Mouse (Mus musculus): ENCODE results near the gene Gna12.

Gna12 gene

GRCm38 (mm10) chr5:140830314-140831063 is at the start of gene Gna12:
Gene Gna12 (minus strand): TSS chr5:140830431.
- peak; percentile 100 for DNase-seq (ENCODE audit: low read depth, low spot score)

GRCm38 (mm10) chr5:140878644-140879043 is 48.4 kb upstream of the Gna12 start:
- DNase-seq (ENCODE audit: low read depth, low spot score) = no peak

- no peak for DNase-seq (ENCODE audit: low read depth, low spot score)
These were observed 43.6 kb upstream of the Gna12 start for GRCm38 (mm10) chr5:140873736-140874307.

GRCm38 (mm10) chr5:140873039-140873551 is 42.9 kb upstream of the Gna12 start:
- DNase-seq (ENCODE audit: low read depth, low spot score) = no peak

- DNase-seq (ENCODE audit: low read depth, low spot score) = no peak
These were observed 42.4 kb upstream of the Gna12 start for GRCm38 (mm10) chr5:140872532-140873038.

DNA sequence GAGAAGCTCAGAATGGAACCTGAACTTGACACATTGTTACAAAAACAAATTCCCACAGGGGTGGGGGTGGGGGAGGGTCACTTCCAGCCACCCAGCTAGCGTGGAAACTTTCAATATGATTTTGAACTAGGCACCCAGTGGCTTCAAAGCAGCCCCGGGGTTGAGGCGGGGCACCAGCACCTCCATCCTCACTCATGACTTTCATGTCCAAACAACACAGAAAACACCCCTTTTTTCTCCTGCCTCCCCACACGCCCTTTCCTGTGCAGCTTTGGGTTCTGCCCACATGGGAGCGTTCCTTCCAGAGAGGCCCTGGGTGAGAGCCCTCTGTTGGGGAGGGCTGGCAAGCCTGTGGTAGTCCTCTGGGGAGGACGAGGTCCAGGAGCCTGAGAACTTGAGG is 41.0 kb upstream of the Gna12 start:
- no peak for DNase-seq (ENCODE audit: low read depth, low spot score)

- peak; percentile 75 for DNase-seq (ENCODE audit: low read depth, low spot score)
These were observed 38.8 kb upstream of the Gna12 start for GRCm38 (mm10) chr5:140869034-140869433.

- no peak for DNase-seq (ENCODE audit: low read depth, low spot score)
These were observed 29.5 kb upstream of the Gna12 start for GRCm38 (mm10) chr5:140859730-140860129.

DNA sequence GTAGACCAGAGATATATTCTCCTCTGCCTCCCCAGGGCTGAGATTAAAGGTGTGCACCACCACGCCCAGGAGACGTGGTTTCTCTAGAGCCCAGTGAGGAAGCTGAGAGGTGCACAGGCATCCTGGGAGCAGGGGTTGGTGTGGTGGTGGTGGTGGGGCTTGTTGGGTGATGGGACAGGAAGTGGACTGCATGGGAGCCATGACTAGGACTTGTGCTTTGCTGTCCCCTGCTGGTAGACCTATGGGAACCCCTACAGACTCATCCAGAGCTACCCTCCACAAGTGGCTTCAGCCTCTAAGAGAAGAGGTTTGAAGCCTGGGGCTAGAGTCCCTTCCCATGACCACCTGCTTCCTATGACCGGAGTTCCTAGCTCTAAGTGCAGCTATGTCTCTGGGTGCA is 28.1 kb upstream of the Gna12 start:
- peak; percentile 30 for DNase-seq (ENCODE audit: low read depth, low spot score)

DNA sequence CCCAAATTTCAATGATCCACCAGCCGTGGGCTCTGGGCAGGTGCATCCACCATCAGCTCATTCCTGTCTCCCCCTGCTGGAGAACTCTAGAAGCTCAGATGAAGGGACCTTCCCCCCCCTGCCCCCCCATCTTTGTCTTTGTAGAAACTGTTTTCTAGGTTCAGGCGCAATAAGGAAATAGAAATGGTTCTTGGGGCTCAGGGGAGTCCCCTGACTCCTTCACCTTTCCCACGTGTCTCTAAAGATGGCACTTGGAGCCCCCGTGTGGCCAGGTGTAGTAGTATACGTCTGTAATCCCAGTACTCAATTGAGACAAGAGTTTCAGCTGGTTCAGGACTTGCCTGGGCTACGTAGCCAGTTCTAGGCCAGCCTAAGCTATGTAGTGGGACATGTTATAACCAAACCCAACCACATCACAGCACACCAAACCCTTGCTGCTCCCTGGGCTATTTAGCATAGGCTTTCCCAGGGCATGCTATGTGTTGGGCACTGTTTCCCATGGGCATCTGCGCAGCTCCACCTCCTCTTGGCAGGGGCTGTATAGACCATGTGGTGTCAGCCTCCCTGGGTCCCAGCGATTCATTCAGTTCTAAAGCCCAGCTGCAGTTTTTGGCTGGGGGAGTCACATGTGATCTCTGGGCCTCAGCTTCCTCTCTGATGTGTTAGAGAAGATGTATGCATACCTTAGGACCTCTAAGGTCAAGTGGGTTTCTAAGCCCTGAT is 27.4 kb upstream of the Gna12 start:
- DNase-seq (ENCODE audit: low read depth, low spot score) = no peak

DNA sequence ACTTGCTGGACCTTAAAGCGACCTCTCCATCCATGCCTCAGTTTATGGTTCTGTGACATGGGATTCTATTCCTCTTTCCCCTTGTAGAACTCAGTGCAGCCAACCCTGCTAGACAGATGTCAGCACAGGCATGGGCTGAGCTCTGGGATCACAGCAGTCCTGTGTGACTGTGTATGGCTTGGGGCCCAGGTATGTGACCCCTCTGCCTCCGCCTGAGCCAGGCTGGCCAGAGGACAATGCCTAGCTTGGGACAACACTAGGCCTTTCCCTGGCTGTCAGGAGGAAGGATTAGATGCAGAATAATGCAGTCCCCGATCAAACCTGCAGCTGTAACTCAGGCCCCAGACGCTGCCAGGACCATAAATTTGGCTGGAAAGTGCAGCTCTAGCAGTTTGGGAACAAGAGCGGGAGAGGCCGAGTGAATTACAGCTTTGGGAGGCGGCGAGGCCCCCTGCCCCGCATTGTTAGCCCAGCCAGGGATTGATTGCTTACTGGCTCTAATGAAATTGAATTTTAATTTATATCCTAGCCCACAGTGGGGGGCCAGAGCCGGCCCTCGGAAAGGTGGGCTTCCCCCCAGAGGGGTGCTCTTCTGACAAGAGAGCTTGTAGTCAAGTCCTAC is 25.8 kb upstream of the Gna12 start:
- DNase-seq (ENCODE audit: low read depth, low spot score) = no peak

DNA sequence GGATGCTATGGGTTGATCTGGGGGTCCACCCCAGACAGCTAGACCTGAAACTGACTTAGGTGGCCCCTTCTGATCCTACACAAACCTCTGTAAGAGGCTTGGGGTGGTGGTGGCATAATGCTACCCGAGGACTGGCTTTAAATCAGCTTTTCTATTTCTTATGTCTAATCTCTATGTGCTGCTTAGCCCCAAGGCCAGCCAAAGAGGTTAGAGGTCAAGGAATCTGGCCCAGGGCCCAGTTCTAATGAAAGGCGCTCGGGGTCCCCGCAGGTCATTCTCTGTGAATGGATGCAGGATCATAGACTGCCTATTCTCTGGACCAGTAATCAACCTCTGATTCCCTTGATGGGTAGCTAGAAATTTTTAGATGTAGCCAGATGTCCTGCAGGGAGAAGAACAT is 24.5 kb upstream of the Gna12 start:
- DNase-seq (ENCODE audit: low read depth, low spot score) = no peak

DNA sequence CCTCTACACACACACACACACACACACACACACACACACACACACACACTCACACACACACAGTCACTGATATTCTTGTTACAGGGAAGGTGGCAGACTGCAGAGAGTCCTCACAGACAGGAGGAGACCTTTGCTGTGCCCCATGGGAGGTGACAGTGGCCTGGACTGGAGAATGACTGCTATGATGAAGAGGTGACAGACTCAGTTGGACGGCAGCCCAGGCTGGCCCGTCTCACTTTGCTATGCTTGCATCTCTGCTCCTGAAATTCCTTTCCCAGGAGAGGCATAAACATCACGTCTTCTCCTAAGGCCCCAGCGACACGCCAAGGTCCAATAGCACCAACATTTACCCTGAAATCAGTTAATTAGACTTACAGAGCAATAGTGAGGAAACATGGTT is 23.5 kb upstream of the Gna12 start:
- no peak for DNase-seq (ENCODE audit: low read depth, low spot score)

DNA sequence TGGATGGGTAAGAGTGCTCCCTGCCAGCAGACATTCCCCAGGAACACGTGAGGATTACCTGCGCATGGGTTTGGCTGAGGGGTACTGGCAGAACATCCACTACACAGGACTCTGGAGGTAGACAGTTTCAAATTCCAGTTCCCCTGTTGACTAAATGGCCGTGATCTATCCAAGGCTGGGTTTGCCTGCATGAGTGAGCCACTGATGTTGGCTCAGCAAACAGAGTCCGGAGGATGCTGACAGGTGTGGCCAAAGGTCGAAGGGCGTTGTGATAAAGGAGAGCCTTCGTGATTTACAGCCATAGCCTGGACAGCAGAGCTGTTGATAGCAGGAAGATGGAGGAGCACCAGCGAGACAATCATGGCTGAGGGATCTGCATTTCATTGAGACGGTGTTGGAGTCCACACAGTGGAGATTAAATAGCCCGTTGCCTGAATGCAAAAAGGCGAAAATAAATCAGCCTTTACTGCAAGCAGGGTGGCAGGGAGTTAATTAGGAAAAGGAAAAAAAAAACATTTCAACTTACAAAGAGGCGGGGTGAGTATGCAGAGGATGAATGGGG is 22.3 kb upstream of the Gna12 start:
- no peak for DNase-seq (ENCODE audit: low read depth, low spot score)

DNA sequence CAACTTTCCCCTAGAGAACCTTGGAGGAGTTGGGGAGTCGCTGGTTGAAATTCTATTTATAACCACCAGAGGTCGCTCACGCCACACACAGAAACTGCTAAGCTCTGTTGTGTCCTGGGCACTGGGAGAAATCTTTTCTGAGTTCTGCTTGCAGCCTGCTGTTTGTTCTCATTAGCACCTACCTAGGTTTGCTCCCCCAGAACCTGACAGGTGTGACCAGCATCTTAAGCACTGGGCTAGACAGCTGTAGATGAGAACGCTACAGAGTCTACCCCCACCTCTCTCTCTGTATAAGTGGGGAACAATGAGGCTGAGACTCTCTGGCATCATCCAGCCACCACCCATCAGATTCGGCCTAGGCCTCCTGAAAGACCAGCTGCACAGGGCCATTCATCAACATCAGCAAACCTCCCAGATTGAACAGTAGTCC is 17.1 kb upstream of the Gna12 start:
- peak; percentile 86 for DNase-seq (ENCODE audit: low read depth, low spot score)

- no peak for DNase-seq (ENCODE audit: low read depth, low spot score)
These were observed 11.7 kb upstream of the Gna12 start for GRCm38 (mm10) chr5:140841942-140842341.

GRCm38 (mm10) chr5:140831064-140831431 is 817 bp upstream of the Gna12 start:
- DNase-seq (ENCODE audit: low read depth, low spot score) = no peak

DNA sequence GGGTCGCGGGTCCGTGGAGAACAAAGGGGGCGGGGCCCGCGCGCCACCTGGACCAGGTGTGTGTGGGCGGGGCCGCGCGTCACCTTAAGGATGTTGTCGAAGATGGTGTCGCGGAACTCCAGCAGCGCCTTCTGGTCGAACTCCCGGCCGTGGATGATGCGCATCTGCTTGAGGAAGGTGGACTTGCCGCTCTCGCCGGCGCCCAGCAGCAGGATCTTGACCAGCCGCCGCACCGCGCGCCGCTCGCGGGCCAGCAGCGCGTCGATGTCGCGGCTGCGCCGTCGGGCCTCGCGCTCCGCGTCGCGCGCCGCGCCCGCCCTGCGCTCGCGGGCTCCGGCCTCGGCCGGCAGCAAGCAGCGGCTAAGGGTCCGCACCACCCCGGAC is 328 bp downstream of the Gna12 start:
- DNase-seq (ENCODE audit: low read depth, low spot score) = peak; percentile 44

DNA sequence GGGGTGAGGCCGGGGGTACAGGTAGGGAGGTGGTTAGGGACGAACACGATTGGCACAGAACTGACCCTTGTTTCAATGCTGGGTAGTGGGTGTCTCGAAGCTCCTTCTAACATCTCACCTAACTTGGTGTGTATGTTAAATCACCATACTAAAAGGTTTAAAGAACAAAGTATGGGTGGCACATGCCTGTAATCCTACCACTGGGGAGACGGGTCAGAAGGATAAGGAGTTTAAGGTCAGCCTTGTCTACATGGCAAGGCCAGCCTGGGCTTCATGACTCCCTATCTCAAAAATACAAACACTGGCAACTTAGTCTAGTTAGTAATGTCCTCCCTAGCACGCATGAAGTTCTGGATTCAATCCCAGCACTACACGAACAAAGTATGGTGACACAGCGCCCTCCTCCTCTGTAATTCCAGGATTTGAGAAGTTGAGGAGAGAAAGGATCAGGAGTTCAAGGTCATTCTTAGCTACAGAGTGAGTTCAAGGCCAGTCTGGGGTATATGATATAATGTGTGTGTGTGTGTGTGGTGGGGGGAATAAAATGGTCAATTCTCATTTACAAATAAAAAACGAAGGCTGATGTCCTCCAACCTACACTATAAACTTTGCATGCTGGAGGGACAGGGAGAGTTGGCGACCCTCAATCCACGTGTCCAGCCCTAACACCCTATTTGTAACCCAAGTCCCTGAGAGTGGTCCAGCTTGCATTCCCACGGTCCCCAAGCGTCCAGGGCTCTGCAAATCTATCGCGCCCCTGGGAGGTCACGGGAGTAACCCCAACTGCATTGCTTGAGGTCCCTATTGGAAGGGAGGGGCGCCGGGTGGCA is 935 bp downstream of the Gna12 start:
- peak; percentile 72 for DNase-seq (ENCODE audit: low read depth, low spot score)

GRCm38 (mm10) chr5:140828363-140828762 is 1.9 kb downstream of the Gna12 start:
- no peak for DNase-seq (ENCODE audit: low read depth, low spot score)

GRCm38 (mm10) chr5:140827896-140828295 is 2.3 kb downstream of the Gna12 start:
- DNase-seq (ENCODE audit: low read depth, low spot score) = no peak
